9 mouse cellular contexts compared by ENCODE assay signal in genomic region chr15:78801571-78801970, GRCm38 (mm10). TPM values are rescaled to one million over a fixed set of nuclear protein-coding genes. Genes with fewer than 3 reads are reported as not detected.
DNase-seq lines count a peak whose midpoint lies in the region; ATAC-seq and TF ChIP-seq lines count a peak whose summit lies in the region.
"Had no signal": no experiment of that assay in that cellular context is flagged by ENCODE, and none has a peak within 500 bp of the region (broad histone marks: within the 10 kb centered on the region; RNA-seq: fewer than 3 reads in every experiment).

No protein-coding gene starts in this region.

- peaks cover 44% of the 10 kb centered on the region for H3K4me1 ChIP-seq in heart, embryonic 13.5 days
- H3K4me1 ChIP-seq in cortical plate, adult 2 months (ENCODE audit: control insufficient read depth, insufficient read depth, low read length): no peaks in the 10 kb centered on the region
- H3K4me1 ChIP-seq in hindbrain, embryonic 13.5 days (replicated peaks): peaks cover 35% of the 10 kb centered on the region
- H3K4me1 ChIP-seq in midbrain, embryonic 13.5 days (replicated peaks): peaks cover 34% of the 10 kb centered on the region

- 75% methylated on average over 9 of the region's 9 CpGs for WGBS in heart, embryonic 13.5 days
- WGBS in hindbrain, embryonic 13.5 days: 71% methylated on average over 9 of the region's 9 CpGs
- WGBS in midbrain, embryonic 13.5 days: 75% methylated on average over 9 of the region's 9 CpGs

- peaks cover 4% of the 10 kb centered on the region; the same call in 1 of the 2 replicates for H3K36me3 ChIP-seq in heart, embryonic 13.5 days
- no peaks in the 10 kb centered on the region for H3K36me3 ChIP-seq in hindbrain, embryonic 13.5 days
- H3K36me3 ChIP-seq in midbrain, embryonic 13.5 days: no peaks in the 10 kb centered on the region

- peaks cover 68% of the 10 kb centered on the region for H3K27me3 ChIP-seq in heart, embryonic 13.5 days (replicated peaks)
- H3K27me3 ChIP-seq in hindbrain, embryonic 13.5 days: peaks cover 81% of the 10 kb centered on the region
- peaks cover 71% of the 10 kb centered on the region for H3K27me3 ChIP-seq in midbrain, embryonic 13.5 days

- TF ChIP-seq CTCF in cortical plate, adult 2 months (IDR thresholded peaks at IDR 0.05; ENCODE audit: extremely low read depth, insufficient read depth, low read length): no peak

- DNase-seq in heart, adult 9 months (ENCODE audit: low spot score in 2 of 2): no peak
- no peak for DNase-seq in spleen, adult 12 weeks (ENCODE audit: low spot score)
- DNase-seq in thymus, postnatal 14 days: no peak
- no peak for DNase-seq in spleen, postnatal 14 days (ENCODE audit: low spot score in 2 of 2)

- no peak for TF ChIP-seq POLR2A in cortical plate, adult 2 months (IDR thresholded peaks at IDR 0.05; ENCODE audit: extremely low read depth, insufficient read depth, low read length)

- peak overlapping the region; percentile 95 for H3K4me2 ChIP-seq in heart, embryonic 13.5 days
- peak overlapping the region; percentile 81 for H3K4me2 ChIP-seq in hindbrain, embryonic 13.5 days
- peak overlapping the region; percentile 78; the same call in 1 of the 2 replicates for H3K4me2 ChIP-seq in midbrain, embryonic 13.5 days (replicated peaks)

- no peaks in the 10 kb centered on the region for H3K9me3 ChIP-seq in heart, embryonic 13.5 days
- no peaks in the 10 kb centered on the region for H3K9me3 ChIP-seq in hindbrain, embryonic 13.5 days
- no peaks in the 10 kb centered on the region for H3K9me3 ChIP-seq in midbrain, embryonic 13.5 days

- peak overlapping the region; percentile 75 for H3K4me3 ChIP-seq in heart, embryonic 13.5 days
- H3K4me3 ChIP-seq in cortical plate, adult 2 months (ENCODE audit: insufficient read depth, low read length): peak overlapping the region; percentile 37; the same call in 1 of the 2 replicates
- H3K4me3 ChIP-seq in hindbrain, embryonic 13.5 days: peak overlapping the region; percentile 53; the same call in 1 of the 2 replicates
- peak overlapping the region; percentile 49; the same call in 1 of the 2 replicates for H3K4me3 ChIP-seq in midbrain, embryonic 13.5 days (replicated peaks)

- H3K9ac ChIP-seq in heart, embryonic 13.5 days: peak overlapping the region; percentile 88
- peak overlapping the region; percentile 74; the same call in 1 of the 2 replicates for H3K9ac ChIP-seq in hindbrain, embryonic 13.5 days
- H3K9ac ChIP-seq in midbrain, embryonic 13.5 days (replicated peaks): no peak overlapping the region

- no peak for ATAC-seq in heart, embryonic 13.5 days (ENCODE audit: extremely low read depth, insufficient number of reproducible peaks, low FRiP score, low TSS enrichment)
- no peak for ATAC-seq in hindbrain, embryonic 13.5 days (ENCODE audit: low FRiP score)
- ATAC-seq in midbrain, embryonic 13.5 days: no peak

- H3K27ac ChIP-seq in heart, embryonic 13.5 days (replicated peaks): no peak overlapping the region
- H3K27ac ChIP-seq in cortical plate, adult 2 months (ENCODE audit: insufficient read depth, low read length): no peak overlapping the region
- no peak overlapping the region for H3K27ac ChIP-seq in hindbrain, embryonic 13.5 days
- H3K27ac ChIP-seq in midbrain, embryonic 13.5 days: no peak overlapping the region

RNA-seq across cellular contexts. Expression of gene Card10, which starts 1.3 kb away (rescaled TPM):
- polyA plus RNA-seq in heart, embryonic 13.5 days (2015; fragmentation: Nextera tagmentation; extraction: Ambion mirVana): 5.1 and 5.3 TPM in 2 replicates
- 4.7 and 5.2 TPM in 2 replicates for polyA plus RNA-seq in cortical plate, adult 2 months (2012; rRNA removed)
- polyA plus RNA-seq in hindbrain, embryonic 13.5 days (2015; fragmentation: Nextera tagmentation; extraction: Ambion mirVana): 1.6 TPM in 2 replicates
- polyA plus RNA-seq in midbrain, embryonic 13.5 days (2015; fragmentation: Nextera tagmentation; extraction: Ambion mirVana): 1.0 and 1.2 TPM in 2 replicates

RNA-seq across cellular contexts. Expression of gene Mfng, which starts 28.3 kb away (rescaled TPM):
- polyA plus RNA-seq in heart, embryonic 13.5 days (2015; fragmentation: Nextera tagmentation; extraction: Ambion mirVana): 13.7 and 15.8 TPM in 2 replicates
- 5.8 and 6.3 TPM in 2 replicates for polyA plus RNA-seq in cortical plate, adult 2 months (2012; rRNA removed)
- 36.7 and 40.1 TPM in 2 replicates for polyA plus RNA-seq in hindbrain, embryonic 13.5 days (2015; fragmentation: Nextera tagmentation; extraction: Ambion mirVana)
- polyA plus RNA-seq in midbrain, embryonic 13.5 days (2015; fragmentation: Nextera tagmentation; extraction: Ambion mirVana): 83.0 and 93.7 TPM in 2 replicates

RNA-seq across cellular contexts. Expression of gene Cdc42ep1, which starts 40.9 kb away (rescaled TPM):
- 34.2 and 36.1 TPM in 2 replicates for polyA plus RNA-seq in heart, embryonic 13.5 days (2015; fragmentation: Nextera tagmentation; extraction: Ambion mirVana)
- polyA plus RNA-seq in cortical plate, adult 2 months (2012; rRNA removed): 23.3 and 28.1 TPM in 2 replicates
- polyA plus RNA-seq in hindbrain, embryonic 13.5 days (2015; fragmentation: Nextera tagmentation; extraction: Ambion mirVana): 9.5 and 11.0 TPM in 2 replicates
- polyA plus RNA-seq in midbrain, embryonic 13.5 days (2015; fragmentation: Nextera tagmentation; extraction: Ambion mirVana): 7.0 and 8.5 TPM in 2 replicates

RNA-seq across cellular contexts. Expression of gene Lgals2, which starts 53.8 kb away (rescaled TPM):
- polyA plus RNA-seq in heart, embryonic 13.5 days (2015; fragmentation: Nextera tagmentation; extraction: Ambion mirVana): 0.82 TPM in 1 of 2 replicates, not detected in the other
- 0.34 and 0.35 TPM in 2 replicates for polyA plus RNA-seq in cortical plate, adult 2 months (2012; rRNA removed)
- not detected in 2 replicates for polyA plus RNA-seq in hindbrain, embryonic 13.5 days (2015; fragmentation: Nextera tagmentation; extraction: Ambion mirVana)
- polyA plus RNA-seq in midbrain, embryonic 13.5 days (2015; fragmentation: Nextera tagmentation; extraction: Ambion mirVana): 1.1 TPM in 1 of 2 replicates, not detected in the other
- polyA plus RNA-seq: limb, embryonic 11.5 days had no signal
